Mouse (Mus musculus) embryonic facial prominence, embryonic 14.5 days (tissue): Measurements from ENCODE around the gene Gtf3c5. TPM values are rescaled to one million over a fixed set of nuclear protein-coding genes. Genes with fewer than 3 reads are reported as not detected.

Source experiments
- ATAC-seq: fragments of 200-750 bp; cut with Nextera tagmentation; 2 replicates; pipeline ENCODE4 v1.8.0; 2017; ENCODE audit warnings: low read depth, moderate number of reproducible peaks, moderate TSS enrichment
- DNase-seq: peaks from one replicate; pipeline ENCODE4 v3.0.0-alpha.2; 2015; ENCODE audit warnings: low spot score
- H3K27ac ChIP-seq: fragments of 300-500 bp; sonication (generic); replicated peaks from 2 replicates; pipeline ENCODE4 v1.5.1; 2014; ENCODE audit warnings: low read depth, mild to moderate bottlenecking, low read length, moderate library complexity
- H3K27me3 ChIP-seq: fragments of 300-500 bp; sonication (generic); replicated peaks from 2 replicates; pipeline ENCODE4 v1.6.1; 2014; ENCODE audit warnings: low read length; ENCODE audit not compliant: control insufficient read depth, insufficient read depth
- H3K36me3 ChIP-seq: fragments of 300-500 bp; sonication (generic); 2 replicates; pipeline ENCODE4 v1.6.1; 2014; ENCODE audit warnings: low read length, mixed read lengths; ENCODE audit not compliant: control insufficient read depth, insufficient read depth
- H3K4me1 ChIP-seq: fragments of 300-500 bp; sonication (generic); 2 replicates; pipeline ENCODE4 v1.6.1; 2014; ENCODE audit warnings: antibody characterized with exemption, low read length; ENCODE audit not compliant: control insufficient read depth, insufficient read depth
- H3K4me2 ChIP-seq: fragments of 300-500 bp; sonication (generic); 2 replicates; pipeline ENCODE4 v1.6.1; 2014; ENCODE audit warnings: low read depth, mild to moderate bottlenecking, low read length, moderate library complexity, mixed read lengths
- H3K4me3 ChIP-seq: fragments of 300-500 bp; sonication (generic); 2 replicates; pipeline ENCODE4 v1.5.1; 2014; ENCODE audit warnings: low read depth, mild to moderate bottlenecking, low read length
- H3K9ac ChIP-seq: fragments of 300-500 bp; sonication (generic); 2 replicates; pipeline ENCODE4 v1.6.1; 2014; ENCODE audit warnings: low read depth, mild to moderate bottlenecking, low read length, moderate library complexity, mixed read lengths
- H3K9me3 ChIP-seq: fragments of 300-500 bp; sonication (generic); 2 replicates; pipeline ENCODE4 v1.6.1; 2016; ENCODE audit warnings: low read length; ENCODE audit not compliant: control insufficient read depth
- WGBS: fragments of 180-500 bp; shearing (Covaris S2); extraction: QIAGEN DNeasy Blood & Tissue Kit; methylation state at CpG from one replicate; pipeline ENCODE4 v1.1.7; 2014; 5-methylcytosine and 5-hydroxymethylcytosine counted together
- polyA plus RNA-seq: library from polyadenylated mRNA; unstranded; fragments of >200 nt; fragmentation: Nextera tagmentation; extraction: Ambion mirVana; gene quantifications from 2 replicates; pipeline ENCODE4 v1.2.1, GENCODE M21; 2014

Gene Gtf3c5
- polyA plus RNA-seq, 1 experiment from 2014 or later: 23.7 TPM

DNA sequence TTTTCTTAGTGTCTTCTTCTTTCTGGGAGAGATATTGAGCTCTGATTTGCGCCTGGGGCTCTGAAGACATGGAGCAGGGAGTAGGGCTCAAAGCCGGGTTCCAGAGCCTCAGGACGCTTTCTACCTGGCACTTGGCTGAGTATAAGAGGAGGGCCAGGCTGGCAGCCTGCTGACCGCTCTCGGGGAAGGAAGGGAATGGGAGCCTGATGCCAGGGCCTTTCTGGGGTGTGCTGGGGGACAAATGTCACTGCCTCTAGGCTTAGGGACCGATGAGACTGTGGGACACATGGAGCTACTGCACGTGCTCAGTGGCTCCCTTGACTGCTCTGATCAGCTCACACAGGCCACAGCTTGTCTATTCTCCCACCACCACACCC is 55.2 kb downstream of the Gtf3c5 start:
- Histone ChIP-seq H3K9me3 (no peaks in the 10 kb centered on the region), H3K27me3 (no peaks in the 10 kb centered on the region), H3K4me2 (no peak overlapping the region), H3K9ac (no peak overlapping the region), H3K27ac (peak overlapping the region; percentile 28; the same call in 1 of the 2 replicates), H3K4me3 (no peak overlapping the region), H3K36me3 (no peaks in the 10 kb centered on the region), H3K4me1 (peaks cover 40% of the 10 kb centered on the region)
- no peak for ATAC-seq
- 64% methylated on average over 7 of the region's 7 CpGs for WGBS
- DNase-seq: no peak

DNA sequence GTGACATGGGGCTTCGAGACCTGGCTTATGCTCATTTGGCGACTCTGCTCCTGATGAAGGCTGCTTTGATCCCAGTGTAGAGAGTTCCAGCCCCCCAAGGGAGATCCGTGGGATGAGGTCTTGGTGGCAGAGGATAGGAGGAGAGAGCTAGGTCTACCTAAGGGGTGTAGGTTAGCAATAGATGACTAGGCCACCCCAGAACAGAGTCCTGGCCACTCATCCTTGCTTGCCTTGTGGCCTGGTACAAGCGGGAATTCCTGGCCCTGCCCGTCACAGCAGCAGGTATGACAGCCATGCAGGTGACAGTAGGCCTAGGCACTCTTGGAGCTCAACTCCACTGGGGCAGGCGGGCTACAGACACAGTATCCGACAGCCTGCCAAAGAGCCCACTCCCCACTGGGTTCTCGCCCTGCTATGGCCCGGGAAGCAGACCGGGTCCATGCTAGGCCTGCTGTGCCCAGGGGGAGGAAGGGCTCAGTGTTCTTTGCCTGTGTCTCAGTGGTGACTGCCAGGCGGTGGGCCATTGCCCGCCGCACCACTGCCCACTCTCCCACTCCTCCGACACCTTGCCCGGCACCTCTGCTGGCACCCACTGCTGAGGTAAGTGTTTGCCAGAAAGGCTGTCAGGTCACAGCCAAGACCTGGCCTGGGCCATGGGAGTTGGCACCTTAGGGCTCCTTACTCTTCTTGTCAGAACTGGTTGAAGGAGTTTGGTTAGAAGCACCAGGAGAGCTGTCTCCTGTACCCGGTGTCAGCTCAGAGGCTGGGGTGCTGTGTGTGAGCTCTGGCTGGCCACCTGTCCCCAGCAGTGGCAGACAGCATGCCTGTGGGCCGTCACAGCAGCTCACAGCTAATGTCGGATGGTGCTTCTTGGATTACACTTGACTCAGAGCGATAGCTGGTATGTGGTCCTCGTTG is 55.9 kb downstream of the Gtf3c5 start:
- peaks cover 35% of the 10 kb centered on the region for H3K4me1 ChIP-seq
- no peak overlapping the region for H3K4me2 ChIP-seq
- no peak overlapping the region for H3K9ac ChIP-seq
- no peaks in the 10 kb centered on the region for H3K9me3 ChIP-seq
- H3K27me3 ChIP-seq: no peaks in the 10 kb centered on the region
- DNase-seq (no peak), ATAC-seq (no peak)
- H3K36me3 ChIP-seq: no peaks in the 10 kb centered on the region
- no peak overlapping the region for H3K4me3 ChIP-seq
- 80% methylated on average over 15 of the region's 20 CpGs for WGBS
- H3K27ac ChIP-seq: no peak overlapping the region

DNA sequence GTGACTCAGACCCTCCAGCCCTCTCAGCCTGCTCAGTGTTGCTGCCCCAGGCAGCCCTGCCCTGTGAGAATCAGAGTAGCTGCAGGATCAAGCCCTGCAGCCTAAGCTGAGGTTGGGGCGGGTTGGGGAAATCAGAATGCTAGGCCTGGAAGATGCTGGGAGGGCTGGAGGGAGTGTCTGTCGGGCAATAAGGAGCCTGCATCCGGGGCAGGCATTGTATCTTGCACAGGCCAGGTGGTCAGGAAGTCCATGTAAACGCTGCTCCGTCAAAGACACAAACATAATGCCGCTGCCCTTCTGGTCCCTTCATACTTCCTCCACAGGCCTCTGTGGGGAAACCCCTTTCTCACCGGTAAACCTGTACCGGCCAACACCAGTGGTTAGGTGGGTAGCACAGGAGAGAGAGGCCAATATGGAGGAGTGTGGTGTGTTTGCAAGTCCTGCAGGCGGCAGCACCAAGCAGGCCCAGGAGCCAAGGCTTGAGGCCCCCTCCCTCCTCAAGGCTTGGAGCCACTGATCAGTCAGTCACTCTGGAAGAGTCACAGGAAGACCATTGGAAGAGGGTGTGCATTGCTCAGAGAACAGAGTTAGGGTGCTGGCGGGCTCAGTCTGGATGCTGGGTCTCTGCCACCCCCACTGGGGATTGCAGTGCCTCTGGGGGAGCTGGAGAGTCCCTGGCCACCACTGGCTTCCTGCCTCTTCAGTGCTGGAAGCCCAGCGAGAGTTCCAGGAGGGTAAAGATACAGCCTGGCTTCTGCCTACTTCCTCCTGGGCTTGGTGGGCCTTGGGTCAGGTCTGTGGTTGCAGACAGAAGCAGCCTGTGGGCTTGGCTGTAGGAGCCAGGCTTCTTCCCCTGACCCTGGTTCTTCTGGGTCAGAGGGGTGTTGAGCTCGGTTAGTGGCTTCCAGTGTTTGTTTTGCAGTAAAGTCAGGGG is 57.3 kb downstream of the Gtf3c5 start:
- peak; percentile 1; the same call in 1 of the 2 replicates for ATAC-seq
- peak overlapping the region; percentile 28 for H3K9ac ChIP-seq
- no peak overlapping the region for H3K4me3 ChIP-seq
- no peaks in the 10 kb centered on the region for H3K9me3 ChIP-seq
- H3K36me3 ChIP-seq: no peaks in the 10 kb centered on the region
- H3K27me3 ChIP-seq: no peaks in the 10 kb centered on the region
- H3K4me2 ChIP-seq: peak overlapping the region; percentile 8; the same call in 1 of the 2 replicates
- H3K27ac ChIP-seq: peak overlapping the region; percentile 72
- peaks cover 29% of the 10 kb centered on the region for H3K4me1 ChIP-seq
- 43% methylated on average over 12 of the region's 12 CpGs for WGBS
- DNase-seq: no peak

DNA sequence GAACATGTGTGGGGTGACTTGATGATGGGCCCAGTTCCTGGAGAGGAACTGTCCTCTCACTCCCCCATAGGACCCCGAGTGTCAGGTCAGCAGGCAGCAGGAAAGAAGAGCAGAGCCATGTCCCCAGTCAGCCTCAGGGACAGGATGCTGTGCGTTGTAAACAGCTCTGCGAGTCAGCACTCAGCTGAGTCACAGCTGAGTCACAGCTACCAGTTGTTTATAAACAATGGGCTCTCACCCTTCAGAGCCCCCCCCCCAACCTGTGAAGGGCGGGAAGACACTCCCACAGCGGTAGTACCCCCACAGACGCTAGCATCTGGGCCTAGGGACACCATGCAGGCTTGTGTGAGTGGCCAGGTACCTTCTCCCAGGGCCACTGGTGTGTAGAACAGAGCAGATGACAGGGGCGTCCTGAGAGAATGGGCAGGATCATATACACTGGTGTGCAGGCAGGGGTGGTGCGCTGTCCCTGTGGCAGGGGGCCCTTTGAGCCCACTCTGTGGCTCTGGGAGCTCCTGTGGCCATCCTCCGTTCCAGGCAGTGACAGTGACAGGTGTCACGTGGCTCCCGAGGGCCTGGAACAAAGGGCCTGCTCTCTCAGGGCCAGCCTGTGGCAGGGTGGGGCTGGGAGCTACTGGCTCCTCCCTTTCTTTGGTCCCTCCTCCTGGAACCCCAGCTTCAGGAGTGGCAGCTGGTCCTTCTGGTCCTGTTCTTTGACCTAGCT is 58.2 kb downstream of the Gtf3c5 start:
- Histone ChIP-seq H3K4me2 (peak overlapping the region; percentile 8; the same call in 1 of the 2 replicates), H3K36me3 (no peaks in the 10 kb centered on the region), H3K27me3 (no peaks in the 10 kb centered on the region), H3K27ac (peak overlapping the region; percentile 72), H3K4me3 (no peak overlapping the region), H3K9me3 (no peaks in the 10 kb centered on the region), H3K9ac (peak overlapping the region; percentile 28; the same call in 1 of the 2 replicates), H3K4me1 (peaks cover 21% of the 10 kb centered on the region)
- ATAC-seq (peak; percentile 56), DNase-seq (peak; percentile 86)
- WGBS: 23% methylated on average over 10 of the region's 11 CpGs

DNA sequence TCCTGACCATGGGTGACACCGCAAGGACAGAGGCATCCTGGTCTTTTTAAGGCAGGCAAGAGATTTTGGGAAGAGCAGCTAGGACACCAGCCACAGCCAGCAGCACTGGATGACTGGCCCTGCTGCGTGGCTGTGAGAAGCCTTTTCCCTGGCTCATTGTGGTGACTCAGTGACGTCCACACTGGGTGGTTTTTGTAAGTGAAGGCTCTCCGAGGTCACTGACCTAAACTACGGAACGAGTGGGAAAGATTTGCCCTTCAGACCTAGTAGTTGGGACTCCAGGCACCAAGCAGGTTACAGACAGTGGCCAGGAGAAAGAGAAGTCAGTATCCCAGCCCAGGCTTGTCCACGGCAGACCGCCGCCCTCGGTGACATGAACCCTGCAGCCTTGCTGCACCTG is 59.1 kb downstream of the Gtf3c5 start:
- no peak overlapping the region for H3K4me3 ChIP-seq
- H3K27ac ChIP-seq: peak overlapping the region; percentile 63; the same call in 1 of the 2 replicates
- H3K36me3 ChIP-seq: no peaks in the 10 kb centered on the region
- no peaks in the 10 kb centered on the region for H3K27me3 ChIP-seq
- DNase-seq: no peak
- H3K4me2 ChIP-seq: no peak overlapping the region
- no peak for ATAC-seq
- no peaks in the 10 kb centered on the region for H3K9me3 ChIP-seq
- peaks cover 14% of the 10 kb centered on the region; the same call in 1 of the 2 replicates for H3K4me1 ChIP-seq
- no peak overlapping the region for H3K9ac ChIP-seq
- WGBS: 72% methylated on average over 10 of the region's 10 CpGs

DNA sequence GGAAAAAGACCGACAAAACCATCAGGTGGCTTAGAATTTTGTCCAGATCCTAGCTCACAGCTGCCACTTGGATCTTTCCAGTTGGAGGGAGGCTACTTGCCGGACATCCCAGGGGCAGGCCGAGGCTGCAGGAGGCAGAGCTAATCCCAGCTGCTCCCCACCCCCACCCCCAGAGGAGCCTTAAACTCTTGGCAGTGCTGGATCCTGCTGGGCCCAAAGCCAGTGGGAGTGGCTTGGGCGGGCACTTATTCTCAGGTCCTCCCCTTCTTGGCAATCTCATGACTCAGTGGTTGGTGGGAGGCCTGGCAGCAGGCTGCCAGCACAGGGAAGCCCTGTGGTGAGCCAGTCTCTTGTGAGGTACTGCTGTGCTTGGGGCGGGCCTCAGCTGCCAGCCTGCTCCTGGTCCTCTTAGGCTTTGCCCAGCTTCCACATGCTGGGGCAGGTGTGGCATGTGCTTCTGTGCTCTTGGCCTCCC is 59.9 kb downstream of the Gtf3c5 start:
- DNase-seq (peak; percentile 95), ATAC-seq (peak; percentile 88)
- 6% methylated on average over 4 of the region's 5 CpGs for WGBS
- no peak overlapping the region; the same call in 1 of the 2 replicates for H3K4me2 ChIP-seq
- no peaks in the 10 kb centered on the region for H3K27me3 ChIP-seq
- H3K27ac ChIP-seq: peak overlapping the region; percentile 63
- no peaks in the 10 kb centered on the region for H3K9me3 ChIP-seq
- peaks cover 14% of the 10 kb centered on the region; the same call in 1 of the 2 replicates for H3K4me1 ChIP-seq
- H3K36me3 ChIP-seq: no peaks in the 10 kb centered on the region
- H3K4me3 ChIP-seq: no peak overlapping the region
- H3K9ac ChIP-seq: no peak overlapping the region

GRCm38 (mm10) chr2:28522166-28522565 is 61.4 kb downstream of the Gtf3c5 start:
- DNase-seq: no peak

More at GRCm38 (mm10) chr2:28522166-28522565, 61.4 kb downstream of the Gtf3c5 start:
- no peaks in the 10 kb centered on the region for H3K27me3 ChIP-seq
- H3K4me3 ChIP-seq: no peak overlapping the region
- no peak overlapping the region for H3K9ac ChIP-seq
- no peak for ATAC-seq
- 0 out of 2 replicates have a peak overlapping the region, but pooled peaks have one; percentile 39 for H3K27ac ChIP-seq
- 72% methylated on average over 4 of the region's 4 CpGs for WGBS
- no peak overlapping the region for H3K4me2 ChIP-seq
- no peaks in the 10 kb centered on the region for H3K9me3 ChIP-seq
- H3K36me3 ChIP-seq: no peaks in the 10 kb centered on the region
- peaks cover 14% of the 10 kb centered on the region; the same call in 1 of the 2 replicates for H3K4me1 ChIP-seq
